Mouse (Mus musculus) olfactory bulb, adult 2 months (tissue): ENCODE measurements at regions not wholly inside any gene's neighbourhood (a gene's known extent, or its start where the extent isn't known, plus 50 kb on each side); places are given as distances from the start of the nearest gene placed in this dataset.

Experiments used
- CTCF ChIP-seq: fragments of 200-500 bp; IDR thresholded peaks from 2 replicates; pipeline ENCODE4 v1.5.1; 2012; ENCODE audit warnings: low read depth, mild to moderate bottlenecking, low read length, moderate library complexity; ENCODE audit not compliant: insufficient read depth
- POLR2A ChIP-seq: fragments of 200-500 bp; IDR thresholded peaks from 2 replicates; pipeline ENCODE4 v1.6.1; 2012; ENCODE audit warnings: mild to moderate bottlenecking, low read depth, low read length, moderate library complexity; ENCODE audit not compliant: insufficient read depth

- TF ChIP-seq CTCF = no peak
- no peak for TF ChIP-seq POLR2A
These were observed 364.5 kb downstream of the Zfp619 start for GRCm38 (mm10) chr7:39882113-39882512.
